Mouse (Mus musculus): ENCODE results near the gene Hecw1.

GRCm38 (mm10) chr13:14374470-14374869 lies 148.6 kb downstream of the Hecw1 start:
- TF ChIP-seq CTCF (IDR thresholded peaks at IDR 0.05; ENCODE audit: insufficient read depth, low read depth, low read length) (no peak), POLR2A (IDR thresholded peaks at IDR 0.05; ENCODE audit: insufficient read depth, low read depth, low read length) (no peak)
